Mouse (Mus musculus): ENCODE measurements around the gene Gpr173. TPM values are rescaled to one million over a fixed set of nuclear protein-coding genes. Genes with fewer than 3 reads are reported as not detected.
A peak's percentile ranks its signal among the peaks of the same experiment; 100 is the strongest.

Gpr173 gene
- 4.5 TPM for polyA plus RNA-seq (2012; fragmentation: generic; extraction: Trizol)
- long read RNA-seq, experiment 1: 0 reads
- long read RNA-seq, experiment 2, partial matches to known transcripts: 0 of 1 reads
- long read RNA-seq, experiment 2, other reads (novel, unspliced or antisense): 0 of 1 reads

DNA sequence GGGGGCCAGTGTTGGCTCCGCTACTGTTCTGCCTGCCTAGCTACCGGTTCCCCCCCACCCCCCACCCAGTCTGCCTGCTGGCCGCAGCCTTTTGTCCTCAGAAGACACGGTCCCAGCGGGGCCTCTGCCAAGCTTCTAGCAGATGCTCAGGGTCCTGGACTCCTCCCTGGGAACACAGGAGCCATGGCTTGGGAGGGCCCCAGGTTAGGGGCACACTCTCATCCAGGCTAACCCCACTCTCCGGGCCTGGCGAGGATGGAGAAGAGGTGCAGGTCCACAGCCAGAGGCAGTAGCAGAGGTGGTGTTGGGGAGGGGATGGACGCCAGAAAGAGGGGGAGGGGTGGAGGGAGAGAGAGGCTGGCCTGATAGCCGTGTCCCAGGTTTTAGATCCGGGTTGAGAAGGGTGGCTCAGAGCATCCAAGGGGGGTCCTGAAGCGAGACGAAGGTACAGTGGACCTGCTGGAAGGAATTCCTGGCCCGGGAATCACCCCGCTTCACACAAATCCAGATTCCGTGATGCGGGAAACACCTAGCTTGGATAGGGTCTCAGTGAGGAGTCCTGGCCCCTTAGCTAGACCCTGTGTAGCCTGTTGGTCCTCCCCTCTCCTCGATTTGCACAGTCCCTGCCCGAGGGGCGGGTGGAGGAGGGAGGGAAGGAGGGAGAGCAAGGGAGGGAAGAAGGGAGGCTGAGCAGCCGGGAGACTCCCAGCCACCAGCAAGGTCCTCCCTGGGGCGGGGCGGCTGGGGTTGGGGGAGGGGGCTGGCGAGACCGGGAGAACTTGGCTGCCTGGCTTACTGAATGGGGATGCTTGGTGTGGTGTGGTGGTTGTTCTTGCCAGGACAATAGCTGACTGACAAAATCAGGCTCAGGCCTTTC is at the start of gene Gpr173:
Gpr173 (minus strand) TSS at position 308 of the 877 bp plus-strand sequence.
- TF ChIP-seq CEBPB (IDR thresholded peaks at IDR 0.05; ENCODE audit: low read depth) (no peak), FOSL1 (IDR thresholded peaks at IDR 0.05; ENCODE audit: insufficient read depth, low read length, poor library complexity, severe bottlenecking) (no peak), CTCF (IDR thresholded peaks at IDR 0.05; ENCODE audit: control insufficient read depth, insufficient read depth, insufficient read length) (no peak), MAX (IDR thresholded peaks at IDR 0.05) (no peak), MYOG (IDR thresholded peaks at IDR 0.05; ENCODE audit: control insufficient read depth, extremely low read depth, insufficient read length) (no peak)
- H3K27me3 ChIP-seq (ENCODE audit: control insufficient read depth, insufficient read depth, insufficient read length): no peaks in the 10 kb centered on the region

DNA sequence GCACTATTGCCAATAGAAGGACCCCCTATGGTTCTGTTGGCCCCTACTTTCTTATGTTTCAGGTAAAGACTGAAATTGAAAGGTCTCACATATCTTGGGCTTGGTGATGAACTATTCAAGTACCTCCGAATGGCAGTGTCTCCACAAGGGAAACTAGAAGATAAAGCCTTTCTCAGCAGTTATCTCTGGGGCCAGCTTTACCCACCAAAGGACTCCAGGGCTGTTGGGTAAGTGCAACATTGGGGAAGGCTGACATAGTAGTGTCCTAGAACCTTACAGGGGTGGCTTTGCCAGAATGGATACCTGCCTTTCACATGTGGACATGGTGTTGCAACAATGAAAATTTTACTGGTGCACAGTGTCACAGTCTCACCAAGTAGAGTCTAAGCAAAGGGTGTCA is 34.7 kb upstream of the Gpr173 start:
- Histone ChIP-seq H3K36me3 (ENCODE audit: control insufficient read depth, insufficient read depth) (no peaks in the 10 kb centered on the region), H3K79me2 (ENCODE audit: control insufficient read depth, insufficient read depth) (no peaks in the 10 kb centered on the region), H3K79me3 (ENCODE audit: low read depth) (no peaks in the 10 kb centered on the region), H3K27me3 (ENCODE audit: control insufficient read depth, insufficient read depth, insufficient read length) (no peaks in the 10 kb centered on the region), H3ac (ENCODE audit: control insufficient read depth, insufficient read length, low read depth) (no peak overlapping the region), H3K4me3 (ENCODE audit: insufficient read depth, poor library complexity, severe bottlenecking) (no peak overlapping the region)
- no peak for TF ChIP-seq FOSL1 (IDR thresholded peaks at IDR 0.05; ENCODE audit: insufficient read depth, low read length, poor library complexity, severe bottlenecking)
- TF ChIP-seq CTCF (IDR thresholded peaks at IDR 0.05; ENCODE audit: control insufficient read depth, insufficient read depth, insufficient read length): no peak
- TF ChIP-seq USF1 (IDR thresholded peaks at IDR 0.05; ENCODE audit: low read depth): no peak
- no peak for TF ChIP-seq MAX (IDR thresholded peaks at IDR 0.05)
- no peak for TF ChIP-seq MYOD1 (IDR thresholded peaks at IDR 0.05; ENCODE audit: control insufficient read depth, insufficient read length, low read depth)
- TF ChIP-seq CEBPB (IDR thresholded peaks at IDR 0.05; ENCODE audit: low read depth): no peak
- TF ChIP-seq MYOG (IDR thresholded peaks at IDR 0.05; ENCODE audit: control insufficient read depth, extremely low read depth, insufficient read length): no peak

More for the DNA sequence above, at the start of gene Gpr173:
- H3K36me3 ChIP-seq (ENCODE audit: control insufficient read depth, insufficient read depth): no peaks in the 10 kb centered on the region
- H3K79me3 ChIP-seq (ENCODE audit: low read depth): peaks cover 4% of the 10 kb centered on the region
- H3ac ChIP-seq (ENCODE audit: control insufficient read depth, insufficient read length, low read depth): peak within 1 kb of the TSS; percentile 76
- peak within 1 kb of the TSS; percentile 40 for H3K4me3 ChIP-seq (ENCODE audit: insufficient read depth, poor library complexity, severe bottlenecking)
- H3K79me2 ChIP-seq (ENCODE audit: control insufficient read depth, insufficient read depth): peaks cover 12% of the 10 kb centered on the region

DNA sequence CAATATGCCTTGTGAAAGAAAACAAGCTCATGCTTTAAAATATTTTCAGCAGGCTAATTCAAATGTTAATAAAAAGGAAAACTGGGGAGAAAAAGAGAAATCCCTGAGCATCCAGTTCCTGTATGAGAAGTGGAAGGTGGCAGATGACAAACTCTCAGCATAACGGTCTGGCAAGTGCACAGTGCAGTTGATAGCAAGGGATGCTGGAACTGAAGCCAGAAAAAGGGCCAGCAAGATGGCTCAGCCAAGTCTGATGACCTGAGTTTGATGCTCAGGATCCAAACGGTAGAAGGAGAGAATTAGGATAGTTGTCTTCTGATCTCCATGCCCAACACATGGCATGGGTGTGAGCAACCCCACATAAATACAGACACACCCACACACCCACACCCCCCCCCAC is 31.6 kb upstream of the Gpr173 start:
- no peaks in the 10 kb centered on the region for H3K36me3 ChIP-seq (ENCODE audit: control insufficient read depth, insufficient read depth)
- TF ChIP-seq USF1 (IDR thresholded peaks at IDR 0.05; ENCODE audit: low read depth) (no peak), FOSL1 (IDR thresholded peaks at IDR 0.05; ENCODE audit: insufficient read depth, low read length, poor library complexity, severe bottlenecking) (no peak), CTCF (IDR thresholded peaks at IDR 0.05; ENCODE audit: control insufficient read depth, insufficient read depth, insufficient read length) (no peak), MAX (IDR thresholded peaks at IDR 0.05) (no peak), MYOD1 (IDR thresholded peaks at IDR 0.05; ENCODE audit: control insufficient read depth, insufficient read length, low read depth) (no peak), MYOG (IDR thresholded peaks at IDR 0.05; ENCODE audit: control insufficient read depth, extremely low read depth, insufficient read length) (no peak), CEBPB (IDR thresholded peaks at IDR 0.05; ENCODE audit: low read depth) (no peak)
- H3ac ChIP-seq (ENCODE audit: control insufficient read depth, insufficient read length, low read depth): no peak overlapping the region
- no peaks in the 10 kb centered on the region for H3K27me3 ChIP-seq (ENCODE audit: control insufficient read depth, insufficient read depth, insufficient read length)
- no peaks in the 10 kb centered on the region for H3K79me3 ChIP-seq (ENCODE audit: low read depth)
- no peaks in the 10 kb centered on the region for H3K79me2 ChIP-seq (ENCODE audit: control insufficient read depth, insufficient read depth)
- no peak overlapping the region for H3K4me3 ChIP-seq (ENCODE audit: insufficient read depth, poor library complexity, severe bottlenecking)

DNA sequence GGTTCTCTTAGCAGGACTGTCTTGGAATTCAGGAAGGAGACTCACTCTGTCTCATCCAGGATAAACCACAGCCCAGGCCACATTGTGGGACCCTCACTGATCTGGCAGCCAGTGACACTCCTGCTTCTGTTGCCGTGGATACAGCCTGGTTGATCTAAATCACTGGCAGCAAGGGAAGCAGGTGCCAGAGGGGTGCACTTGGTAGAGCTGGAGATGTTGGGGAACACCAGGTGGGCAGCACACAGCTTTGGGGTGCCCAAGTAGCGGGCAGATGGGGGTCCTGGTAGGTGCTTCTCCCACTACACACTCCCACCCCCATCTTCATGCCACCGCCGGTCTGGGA is 479 bp downstream of the Gpr173 start:
- Histone ChIP-seq H3K36me3 (ENCODE audit: control insufficient read depth, insufficient read depth) (no peaks in the 10 kb centered on the region), H3K4me3 (ENCODE audit: insufficient read depth, poor library complexity, severe bottlenecking) (peak overlapping the region; percentile 40), H3K79me3 (ENCODE audit: low read depth) (peaks cover 4% of the 10 kb centered on the region), H3K79me2 (ENCODE audit: control insufficient read depth, insufficient read depth) (peaks cover 12% of the 10 kb centered on the region), H3ac (ENCODE audit: control insufficient read depth, insufficient read length, low read depth) (peak overlapping the region; percentile 76), H3K27me3 (ENCODE audit: control insufficient read depth, insufficient read depth, insufficient read length) (no peaks in the 10 kb centered on the region)
- no peak for TF ChIP-seq MAX (IDR thresholded peaks at IDR 0.05)
- no peak for TF ChIP-seq MYOD1 (IDR thresholded peaks at IDR 0.05; ENCODE audit: control insufficient read depth, insufficient read length, low read depth)
- no peak for TF ChIP-seq USF1 (IDR thresholded peaks at IDR 0.05; ENCODE audit: low read depth)
- TF ChIP-seq FOSL1 (IDR thresholded peaks at IDR 0.05; ENCODE audit: insufficient read depth, low read length, poor library complexity, severe bottlenecking): no peak
- TF ChIP-seq CEBPB (IDR thresholded peaks at IDR 0.05; ENCODE audit: low read depth): no peak
- TF ChIP-seq MYOG (IDR thresholded peaks at IDR 0.05; ENCODE audit: control insufficient read depth, extremely low read depth, insufficient read length): no peak
- no peak for TF ChIP-seq CTCF (IDR thresholded peaks at IDR 0.05; ENCODE audit: control insufficient read depth, insufficient read depth, insufficient read length)

DNA sequence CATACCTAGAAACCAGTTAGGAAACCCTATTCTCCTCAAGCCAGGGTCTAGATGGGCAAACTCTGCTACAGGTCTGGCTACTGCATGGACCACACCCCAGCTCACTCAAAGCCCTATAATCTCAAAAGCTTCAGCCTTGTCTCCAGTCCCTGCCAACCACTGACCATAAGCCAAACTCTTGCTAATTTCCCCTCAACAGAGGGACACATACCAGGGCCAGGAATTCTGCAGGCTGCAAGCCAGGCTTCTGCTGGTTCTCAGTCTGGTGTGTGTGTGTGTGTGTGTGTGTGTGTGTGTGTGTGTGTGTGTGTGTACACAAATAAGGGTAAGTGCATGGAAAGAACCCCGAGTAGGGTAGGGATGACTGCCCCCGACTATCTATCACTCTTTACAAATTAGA is 2.1 kb downstream of the Gpr173 start:
- Histone ChIP-seq H3K36me3 (ENCODE audit: control insufficient read depth, insufficient read depth) (no peaks in the 10 kb centered on the region), H3ac (ENCODE audit: control insufficient read depth, insufficient read length, low read depth) (no peak overlapping the region), H3K79me3 (ENCODE audit: low read depth) (peaks cover 4% of the 10 kb centered on the region), H3K27me3 (ENCODE audit: control insufficient read depth, insufficient read depth, insufficient read length) (no peaks in the 10 kb centered on the region), H3K79me2 (ENCODE audit: control insufficient read depth, insufficient read depth) (peaks cover 12% of the 10 kb centered on the region), H3K4me3 (ENCODE audit: insufficient read depth, poor library complexity, severe bottlenecking) (no peak overlapping the region)
- no peak for TF ChIP-seq CTCF (IDR thresholded peaks at IDR 0.05; ENCODE audit: control insufficient read depth, insufficient read depth, insufficient read length)
- TF ChIP-seq MYOG (IDR thresholded peaks at IDR 0.05; ENCODE audit: control insufficient read depth, extremely low read depth, insufficient read length): no peak
- no peak for TF ChIP-seq MAX (IDR thresholded peaks at IDR 0.05)
- no peak for TF ChIP-seq CEBPB (IDR thresholded peaks at IDR 0.05; ENCODE audit: low read depth)
- TF ChIP-seq USF1 (IDR thresholded peaks at IDR 0.05; ENCODE audit: low read depth): no peak
- no peak for TF ChIP-seq FOSL1 (IDR thresholded peaks at IDR 0.05; ENCODE audit: insufficient read depth, low read length, poor library complexity, severe bottlenecking)
- TF ChIP-seq MYOD1 (IDR thresholded peaks at IDR 0.05; ENCODE audit: control insufficient read depth, insufficient read length, low read depth): no peak

Data from C2C12 (cell line).